Mouse (Mus musculus) Patski (cell line): ENCODE results near the gene Kras. TPM values are rescaled to one million over a fixed set of nuclear protein-coding genes. Genes with fewer than 3 reads are reported as not detected.

Source experiments
- ATAC-seq: fragments of 100-300 bp; one replicate; pipeline ENCODE4 v1.8.0; 2021
- CTCF ChIA-PET: fragments of 350-600 bp; sonication (Branson Sonifier 250); formaldehyde crosslinking; loops from one replicate; lab custom pipeline; 2022; ENCODE audit warnings: inconsistent platforms; lab: Charles Lee
- POLR2A ChIA-PET: fragments of 350-600 bp; sonication (Branson Sonifier 250); formaldehyde crosslinking; loops from one replicate; lab custom pipeline; 2022; ENCODE audit warnings: antibody characterized with exemption, inconsistent platforms; lab: Charles Lee
- DNase-seq: peaks from one replicate; pipeline ENCODE4 v3.0.0-alpha.2; 2011; ENCODE audit warnings: low read depth, low spot score
- H3K27me3 ChIP-seq: fragments of 371-371 bp; one replicate; pipeline ENCODE4 v1.5.1; 2021
- CTCF ChIP-seq: fragments of 100-300 bp; IDR thresholded peaks from one replicate; pipeline ENCODE4 v1.5.1; 2021
- in situ Hi-C: fragments of 300-500 bp; cut with MboI; formaldehyde crosslinking; loops from 3 replicates; pipeline ENCODE4 v1.11.1; 2018; ENCODE audit warnings: low pct_unique_long_range_greater_than_20kb, mixed read lengths
- polyA plus RNA-seq: library from polyadenylated mRNA; unstranded; gene quantifications from one replicate; pipeline ENCODE4 v1.2.3, GENCODE M21; 2021

Gene Kras
- polyA plus RNA-seq, 1 experiment from 2014 or later = 59.2 TPM

DNA sequence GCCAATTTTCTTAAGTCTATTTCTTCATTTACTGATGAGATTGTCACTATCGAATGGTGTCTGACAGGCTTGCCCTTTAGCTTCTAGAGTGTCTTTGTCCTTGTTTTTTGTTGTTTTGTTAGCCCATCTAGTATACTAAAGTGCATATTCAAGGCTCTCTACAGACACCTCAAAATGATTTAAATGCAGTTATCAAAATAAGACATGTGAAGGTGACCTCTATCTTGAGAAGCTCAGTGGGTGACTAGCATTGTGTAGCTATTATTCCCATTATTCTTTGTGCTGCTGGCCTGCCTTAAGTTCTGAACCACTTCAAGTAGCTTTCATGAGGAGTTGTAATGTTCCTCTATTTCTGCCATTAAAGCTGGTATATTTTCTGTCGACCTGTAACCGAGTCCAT is 34.2 kb downstream of the Kras start:
- ChIA-PET POLR2A (no interaction called here), CTCF (interaction anchor here (1.1 to 3.8 kb wide), 5 partner anchors 10 to 126 kb away, joined by 4 to 15 read pairs (median 5); no protein-coding TSS in a partner anchor)
- ATAC-seq (no peak), DNase-seq (no peak)
- in situ Hi-C loops = no loop called here
- TF ChIP-seq CTCF = no peak
- no peaks in the 10 kb centered on the region for H3K27me3 ChIP-seq

- H3K27me3 ChIP-seq = no peaks in the 10 kb centered on the region
- POLR2A ChIA-PET = no interaction called here
These were observed 36.1 kb downstream of the Kras start for GRCm38 (mm10) chr6:145213916-145214315.

GRCm38 (mm10) chr6:145211376-145212305 is 38.4 kb downstream of the Kras start:
- no peak for TF ChIP-seq CTCF
- ChIA-PET POLR2A (interaction anchor here (0.6 to 1.7 kb wide), 7 partner anchors 12 to 152 kb away, joined by 3 to 4 read pairs (median 3); partner anchors contain the start of gene Bcat1), CTCF (interaction anchor here (1.3 to 2.5 kb wide), 4 partner anchors 12 to 130 kb away, joined by 3 to 15 read pairs (median 5); no protein-coding TSS in a partner anchor)
- no peak for DNase-seq
- ATAC-seq = peak; percentile 51
- in situ Hi-C loops = no loop called here
- no peaks in the 10 kb centered on the region for H3K27me3 ChIP-seq

More at GRCm38 (mm10) chr6:145213916-145214315, 36.1 kb downstream of the Kras start:
- DNase-seq (no peak), ATAC-seq (no peak)
- no peak for TF ChIP-seq CTCF
- CTCF ChIA-PET = interaction anchor here (1.7 to 3.8 kb wide), 3 partner anchors 12 to 28 kb away, joined by 3 to 15 read pairs (median 10); no protein-coding TSS in a partner anchor
- in situ Hi-C loops = no loop called here

DNA sequence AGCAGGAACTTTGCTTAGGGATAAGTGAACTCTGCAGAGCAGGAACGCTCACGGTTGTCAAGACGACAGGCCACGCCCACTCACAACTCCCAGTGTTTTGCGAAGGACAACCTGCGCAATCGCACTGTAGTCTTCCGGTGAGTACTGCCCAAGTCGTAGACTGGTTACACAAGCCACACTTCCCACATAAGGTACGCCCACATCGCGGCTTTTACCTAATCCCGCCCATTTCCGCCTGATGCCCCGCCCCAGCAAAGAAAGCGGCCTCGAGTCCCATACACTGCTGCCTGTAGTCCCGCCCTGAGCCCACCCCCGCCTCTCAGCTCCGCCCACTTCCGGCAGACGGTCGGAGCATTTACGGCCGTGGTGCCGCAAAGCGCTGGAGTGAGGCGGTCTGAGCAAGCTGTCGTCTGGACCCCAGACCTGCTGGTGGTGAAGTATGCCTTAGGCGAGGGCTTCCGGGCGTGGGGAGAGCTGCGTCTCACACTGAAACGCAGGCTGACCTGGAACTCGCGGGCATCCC is 39.2 kb downstream of the Kras start, which contains the start of the genes Casc1 and Etfrf1:
Casc1 (minus strand) TSS at position 190 of the 523 bp plus-strand sequence.
Etfrf1 (plus strand) TSS at position 319 of the 523 bp plus-strand sequence.
- CTCF ChIA-PET = interaction anchor here (1.3 to 2.5 kb wide), 4 partner anchors 11 to 130 kb away, joined by 3 to 15 read pairs (median 5); no protein-coding TSS in a partner anchor
- no peaks in the 10 kb centered on the region for H3K27me3 ChIP-seq
- in situ Hi-C loops = no loop called here
- TF ChIP-seq CTCF = no peak
- POLR2A ChIA-PET = interaction anchor here (1.0 to 1.7 kb wide), 4 partner anchors 12 to 136 kb away, joined by 3 to 4 read pairs (median 3); partner anchors contain the start of gene Bcat1
- DNase-seq (peak; percentile 98), ATAC-seq (peak; percentile 99)

GRCm38 (mm10) chr6:145210056-145210680 is 39.9 kb downstream of the Kras start:
- ATAC-seq = peak; percentile 29
- no peaks in the 10 kb centered on the region for H3K27me3 ChIP-seq
- in situ Hi-C loops = no loop called here
- DNase-seq = no peak
- POLR2A ChIA-PET = interaction anchor here (0.6 to 1.7 kb wide), 4 partner anchors 120 to 1200 kb away, joined by 3 read pairs; partner anchors contain the start of gene Bcat1
- TF ChIP-seq CTCF = no peak
- CTCF ChIA-PET = interaction anchor here (1.3 to 2.5 kb wide), 4 partner anchors 10 to 131 kb away, joined by 3 to 15 read pairs (median 5); no protein-coding TSS in a partner anchor

- no peaks in the 10 kb centered on the region for H3K27me3 ChIP-seq
- ATAC-seq = no peak
- ChIA-PET CTCF (interaction anchor here (1.4 to 1.8 kb wide), 2 partner anchors 11 to 137 kb away, joined by 4 to 5 read pairs; no protein-coding TSS in a partner anchor), POLR2A (no interaction called here)
- no peak for DNase-seq
- no peak for TF ChIP-seq CTCF
- in situ Hi-C loops = no loop called here
These were observed 44.9 kb downstream of the Kras start for GRCm38 (mm10) chr6:145205142-145205541.

GRCm38 (mm10) chr6:145204440-145204839 is 45.6 kb downstream of the Kras start:
- ChIA-PET POLR2A (no interaction called here), CTCF (no interaction called here)
- in situ Hi-C loops = no loop called here
- ATAC-seq = no peak
- H3K27me3 ChIP-seq = no peaks in the 10 kb centered on the region
- DNase-seq = no peak
- TF ChIP-seq CTCF = no peak

- no peaks in the 10 kb centered on the region for H3K27me3 ChIP-seq
- ChIA-PET CTCF (no interaction called here), POLR2A (no interaction called here)
- no peak for TF ChIP-seq CTCF
- in situ Hi-C loops = no loop called here
- ATAC-seq = no peak
- no peak for DNase-seq
These were observed 47.5 kb downstream of the Kras start for GRCm38 (mm10) chr6:145202432-145203125.

- TF ChIP-seq CTCF = no peak
- no peaks in the 10 kb centered on the region for H3K27me3 ChIP-seq
- ChIA-PET POLR2A (no interaction called here), CTCF (no interaction called here)
- ATAC-seq (no peak), DNase-seq (no peak)
- in situ Hi-C loops = no loop called here
These were observed 51.9 kb downstream of the Kras start for GRCm38 (mm10) chr6:145197949-145198686.
